Mouse (Mus musculus) kidney, adult 2 months (tissue): ENCODE measurements around the gene Ppp4r2.

Experiments
- CTCF ChIP-seq: fragments of 200-500 bp; conservative IDR thresholded peaks from 2 replicates; pipeline ENCODE4 v1.5.1; 2011; ENCODE audit warnings: low read depth, mild to moderate bottlenecking, control low read depth, low read length, moderate library complexity, mixed read lengths; ENCODE audit not compliant: insufficient read depth, insufficient read length
- POLR2A ChIP-seq: fragments of 200-500 bp; IDR thresholded peaks from one replicate; pipeline ENCODE4 v1.6.1; 2011; ENCODE audit warnings: low read depth, low read length, control low read depth

DNA sequence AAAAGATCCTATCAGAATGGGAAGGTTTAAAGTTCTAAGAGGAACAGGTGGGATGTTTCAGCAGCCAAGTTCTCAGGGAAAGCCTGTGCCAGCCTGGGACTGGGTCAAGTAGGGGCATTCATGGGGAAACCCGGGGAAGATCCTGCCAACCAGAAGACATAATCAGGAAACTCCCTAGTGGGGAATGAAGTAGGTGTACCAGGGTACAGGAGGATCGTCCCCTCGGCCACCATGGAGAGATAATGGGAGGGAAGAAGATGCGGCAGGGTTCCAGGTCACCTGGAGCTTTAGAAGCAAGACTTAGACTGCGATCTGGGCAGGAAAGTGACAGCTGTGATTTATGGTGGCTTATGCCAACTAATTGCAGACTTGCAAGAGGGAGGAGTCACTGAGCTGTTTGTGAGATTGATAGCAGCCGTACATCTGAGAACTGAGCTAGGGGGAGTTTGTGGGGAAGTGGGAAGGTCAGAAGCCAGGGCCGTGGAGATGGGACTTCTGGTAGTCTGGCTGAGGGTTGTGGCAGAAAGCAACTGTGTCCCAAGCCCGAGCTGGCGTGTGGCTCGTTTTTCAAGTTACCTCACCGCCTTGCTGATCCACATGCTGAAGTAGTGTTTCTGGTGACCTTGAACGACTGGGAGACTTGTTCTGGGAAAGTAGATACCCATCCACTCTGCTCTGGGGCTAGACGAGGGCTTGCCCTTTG, 30.9 kb upstream of the Ppp4r2 start:
- TF ChIP-seq CTCF (no peak), POLR2A (no peak)
